Mouse (Mus musculus) midbrain, postnatal 0 days (tissue): ENCODE results near the gene Smtnl2. TPM values are rescaled to one million over a fixed set of nuclear protein-coding genes. Genes with fewer than 3 reads are reported as not detected.

Experiments used
- ATAC-seq: fragments of 200-750 bp; cut with Nextera tagmentation; 2 replicates; pipeline ENCODE4 v1.8.0; 2017; ENCODE audit warnings: moderate number of reproducible peaks, mild to moderate bottlenecking, moderate TSS enrichment, moderate library complexity; ENCODE audit not compliant: low FRiP score
- DNase-seq: peaks from one replicate; pipeline ENCODE4 v3.0.0-alpha.2; 2015; ENCODE audit warnings: low spot score
- H3K27ac ChIP-seq: fragments of 300-500 bp; sonication (generic); 2 replicates; pipeline ENCODE4 v1.5.1; 2014; ENCODE audit warnings: low read depth, mild to moderate bottlenecking, low read length, mixed read lengths
- H3K27me3 ChIP-seq: fragments of 300-500 bp; sonication (generic); 2 replicates; pipeline ENCODE4 v1.6.1; 2014; ENCODE audit warnings: low read length, control low read depth, mixed read lengths; ENCODE audit not compliant: insufficient read depth
- H3K36me3 ChIP-seq: fragments of 300-500 bp; sonication (generic); 2 replicates; pipeline ENCODE4 v1.6.1; 2014; ENCODE audit warnings: low read length, control low read depth, mixed read lengths; ENCODE audit not compliant: insufficient read depth
- H3K4me1 ChIP-seq: fragments of 300-500 bp; sonication (generic); 2 replicates; pipeline ENCODE4 v1.6.1; 2014; ENCODE audit warnings: mild to moderate bottlenecking, control low read depth, antibody characterized with exemption, low read length, mixed read lengths; ENCODE audit not compliant: insufficient read depth
- H3K4me2 ChIP-seq: fragments of 300-500 bp; sonication (generic); 2 replicates; pipeline ENCODE4 v1.6.1; 2014; ENCODE audit warnings: low read depth, mild to moderate bottlenecking, low read length, mixed read lengths; ENCODE audit not compliant: poor library complexity, severe bottlenecking
- H3K4me3 ChIP-seq: fragments of 300-500 bp; sonication (generic); 2 replicates; pipeline ENCODE4 v1.5.1; 2014; ENCODE audit warnings: low read depth, mild to moderate bottlenecking, low read length, moderate library complexity
- H3K9ac ChIP-seq: fragments of 300-500 bp; sonication (generic); replicated peaks from 2 replicates; pipeline ENCODE4 v1.6.1; 2014; ENCODE audit warnings: mild to moderate bottlenecking, low read length, moderate library complexity, mixed read lengths; ENCODE audit not compliant: poor library complexity, severe bottlenecking
- H3K9me3 ChIP-seq: fragments of 300-500 bp; sonication (generic); 2 replicates; pipeline ENCODE4 v1.6.1; 2016; ENCODE audit warnings: low read length, control low read depth
- CTCF ChIP-seq: IDR thresholded peaks from 2 replicates; pipeline ENCODE4 v1.5.1; 2016; ENCODE audit warnings: antibody characterized with exemption, mild to moderate bottlenecking
- WGBS: fragments of 180-500 bp; shearing (Covaris S2); extraction: QIAGEN DNeasy Blood & Tissue Kit; methylation state at CpG from one replicate; pipeline ENCODE4 v1.1.7; 2014; 5-methylcytosine and 5-hydroxymethylcytosine counted together
- polyA plus RNA-seq: library from polyadenylated mRNA; unstranded; fragments of >200 nt; fragmentation: Nextera tagmentation; extraction: Ambion mirVana; gene quantifications from 2 replicates; pipeline ENCODE4 v1.2.1, GENCODE M21; 2015
- total RNA-seq: library from RNA; depleted of rRNA; stranded (reverse); fragments of >200 nt; gene quantifications from 2 replicates; pipeline ENCODE4 v1.2.3, GENCODE M21; 2014

Gene Smtnl2
- total and polyA plus RNA-seq, 2 experiments from 2014 or later, result 13.3 to 18.6 TPM

DNA sequence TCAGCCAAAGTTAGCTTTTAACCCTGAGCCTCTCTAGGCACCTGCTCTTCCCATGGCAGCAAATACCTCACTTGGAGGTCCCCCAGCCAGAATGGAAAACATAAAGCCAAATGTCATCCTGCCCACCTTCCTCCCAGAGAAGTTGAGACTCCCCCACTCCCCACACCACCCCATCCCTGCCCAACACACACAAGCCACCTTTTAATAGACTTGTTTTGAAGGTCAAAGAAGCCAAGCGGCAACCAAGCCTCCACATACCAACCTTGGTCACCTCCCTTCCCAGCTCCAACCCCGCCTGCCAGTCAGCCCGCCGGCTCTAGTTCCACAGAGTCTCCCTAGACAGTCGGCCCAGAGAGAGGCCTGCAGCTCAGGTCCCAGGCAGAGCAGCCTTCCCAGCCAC is 9.5 kb downstream of the Smtnl2 start:
- no peak overlapping the region for H3K9ac ChIP-seq
- H3K36me3 ChIP-seq, result 0 out of 2 replicates have a peak, but pooled peaks cover 7% of the 10 kb centered on the region
- no peak overlapping the region for H3K27ac ChIP-seq
- WGBS, result 86% methylated on average over 5 of the region's 5 CpGs
- DNase-seq, result no peak
- no peak for ATAC-seq
- no peaks in the 10 kb centered on the region for H3K27me3 ChIP-seq
- no peak for TF ChIP-seq CTCF
- no peaks in the 10 kb centered on the region for H3K9me3 ChIP-seq
- no peak overlapping the region for H3K4me2 ChIP-seq
- no peak overlapping the region for H3K4me3 ChIP-seq
- no peaks in the 10 kb centered on the region for H3K4me1 ChIP-seq

DNA sequence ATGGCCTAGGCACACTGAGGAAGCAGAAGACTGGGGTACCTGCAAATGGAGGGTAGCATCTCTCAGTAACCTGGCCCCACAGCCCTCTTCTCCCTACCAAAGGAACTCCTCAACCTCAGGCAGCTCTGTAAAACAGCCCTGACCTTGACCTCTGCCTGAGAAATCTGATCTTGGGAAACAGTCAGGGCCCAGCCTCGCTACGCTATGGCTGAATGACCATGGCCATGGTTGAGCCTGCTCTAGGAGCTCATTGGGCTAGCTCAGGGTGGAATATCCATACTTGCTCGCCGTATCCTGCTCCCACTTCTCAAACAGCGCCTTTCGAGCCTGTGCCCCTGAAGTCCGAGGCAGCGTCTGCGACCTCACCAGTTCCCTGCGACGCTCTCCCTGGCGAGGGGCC is 10.4 kb downstream of the Smtnl2 start:
- DNase-seq (no peak), ATAC-seq (no peak)
- no peak overlapping the region for H3K4me3 ChIP-seq
- 0 out of 2 replicates have a peak, but pooled peaks cover 7% of the 10 kb centered on the region for H3K36me3 ChIP-seq
- no peak overlapping the region for H3K4me2 ChIP-seq
- H3K9ac ChIP-seq, result no peak overlapping the region
- no peak overlapping the region for H3K27ac ChIP-seq
- H3K4me1 ChIP-seq, result no peaks in the 10 kb centered on the region
- WGBS, result 93% methylated on average over 12 of the region's 12 CpGs
- no peaks in the 10 kb centered on the region for H3K9me3 ChIP-seq
- no peaks in the 10 kb centered on the region for H3K27me3 ChIP-seq
- TF ChIP-seq CTCF, result no peak

- no peak overlapping the region for H3K4me3 ChIP-seq
- H3K27me3 ChIP-seq, result no peaks in the 10 kb centered on the region
- no peak overlapping the region for H3K27ac ChIP-seq
- no peak for TF ChIP-seq CTCF
- ATAC-seq, result no peak
- H3K9ac ChIP-seq, result no peak overlapping the region
- no peak overlapping the region for H3K4me2 ChIP-seq
- H3K9me3 ChIP-seq, result no peaks in the 10 kb centered on the region
- 0 out of 2 replicates have a peak, but pooled peaks cover 7% of the 10 kb centered on the region for H3K36me3 ChIP-seq
- 85% methylated on average over 8 of the region's 8 CpGs for WGBS
- no peak for DNase-seq
- H3K4me1 ChIP-seq, result no peaks in the 10 kb centered on the region
These were observed 13.5 kb downstream of the Smtnl2 start for GRCm38 (mm10) chr11:72397811-72398525.

- H3K9me3 ChIP-seq, result no peaks in the 10 kb centered on the region
- no peak for TF ChIP-seq CTCF
- no peak overlapping the region for H3K4me2 ChIP-seq
- no peak overlapping the region for H3K9ac ChIP-seq
- no peak overlapping the region for H3K27ac ChIP-seq
- DNase-seq, result peak; percentile 56
- WGBS, result 79% methylated on average over 10 of the region's 10 CpGs
- no peak for ATAC-seq
- no peak overlapping the region for H3K4me3 ChIP-seq
- no peaks in the 10 kb centered on the region for H3K4me1 ChIP-seq
- H3K27me3 ChIP-seq, result no peaks in the 10 kb centered on the region
- 0 out of 2 replicates have a peak, but pooled peaks cover 7% of the 10 kb centered on the region for H3K36me3 ChIP-seq
These were observed 14.4 kb downstream of the Smtnl2 start for GRCm38 (mm10) chr11:72397072-72397471.

GRCm38 (mm10) chr11:72396621-72397020 is 14.9 kb downstream of the Smtnl2 start:
- no peak for DNase-seq
- Histone ChIP-seq H3K9ac (no peak overlapping the region), H3K27me3 (no peaks in the 10 kb centered on the region), H3K27ac (no peak overlapping the region), H3K4me1 (no peaks in the 10 kb centered on the region), H3K4me3 (no peak overlapping the region), H3K36me3 (0 out of 2 replicates have a peak, but pooled peaks cover 7% of the 10 kb centered on the region), H3K9me3 (no peaks in the 10 kb centered on the region), H3K4me2 (no peak overlapping the region)
- TF ChIP-seq CTCF, result no peak
- WGBS, result 81% methylated on average over 7 of the region's 7 CpGs
- no peak for ATAC-seq

DNA sequence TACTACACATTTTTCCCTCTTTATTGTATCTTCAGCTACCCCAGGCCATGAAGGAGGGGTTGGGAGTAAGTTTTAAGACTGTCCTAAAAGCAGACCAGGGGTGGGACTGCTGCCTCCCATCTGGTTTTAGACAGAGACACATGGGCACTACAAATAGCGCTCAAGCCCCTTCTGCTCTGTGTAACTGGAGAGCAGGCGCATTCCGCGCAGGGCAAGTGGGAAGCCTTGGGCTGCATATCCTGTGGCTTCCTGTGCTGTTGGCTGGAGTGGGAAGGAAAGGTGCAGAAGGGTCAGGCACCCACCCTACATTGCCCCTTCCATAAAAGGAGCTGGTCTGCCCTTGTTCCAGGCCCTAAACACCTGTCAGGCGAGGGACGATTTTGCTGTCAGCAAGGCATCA is 15.9 kb downstream of the Smtnl2 start:
- ATAC-seq, result no peak
- Histone ChIP-seq H3K9me3 (no peaks in the 10 kb centered on the region), H3K4me2 (no peak overlapping the region), H3K4me1 (no peaks in the 10 kb centered on the region), H3K27ac (no peak overlapping the region), H3K9ac (no peak overlapping the region), H3K4me3 (no peak overlapping the region), H3K36me3 (0 out of 2 replicates have a peak, but pooled peaks cover 7% of the 10 kb centered on the region), H3K27me3 (no peaks in the 10 kb centered on the region)
- TF ChIP-seq CTCF, result no peak
- no peak for DNase-seq
- 91% methylated on average over 6 of the region's 6 CpGs for WGBS
